Mouse (Mus musculus): ENCODE data around the gene Gnpda2. TPM values are rescaled to one million over a fixed set of nuclear protein-coding genes. Genes with fewer than 3 reads are reported as not detected.

The Gnpda2 gene
- total RNA-seq (2023): 8.5 to 13.6 TPM (median 11.5 TPM) in 4 replicates

GRCm38 (mm10) chr5:69591640-69592461 lies at the start of gene Gnpda2:
Gene Gnpda2, minus strand, starts transcription at chr5:69592340.

GRCm38 (mm10) chr5:69556628-69557403 lies 35.3 kb downstream of the Gnpda2 start, which contains the start of gene Guf1:
Gene Guf1, plus strand, starts transcription at chr5:69556923.

GRCm38 (mm10) chr5:69542489-69542888 lies 49.7 kb downstream of the Gnpda2 start, which contains the start of gene Yipf7:
Gene Yipf7, minus strand, starts transcription at chr5:69542648.

Other genes with a start within 250 kb of the Gnpda2 start
- gene Yipf7, start 49.7 kb downstream of the Gnpda2 start, total RNA-seq (2023): not detected in 4 replicates
- 18.8 to 25.1 TPM (median 21.1 TPM) in 4 replicates for gene Guf1, start 35.4 kb downstream of the Gnpda2 start, total RNA-seq (2023)

Measured in B cell, adult 62 days (primary cell).